Mouse (Mus musculus): ENCODE measurements around the gene Gm10447.

DNA sequence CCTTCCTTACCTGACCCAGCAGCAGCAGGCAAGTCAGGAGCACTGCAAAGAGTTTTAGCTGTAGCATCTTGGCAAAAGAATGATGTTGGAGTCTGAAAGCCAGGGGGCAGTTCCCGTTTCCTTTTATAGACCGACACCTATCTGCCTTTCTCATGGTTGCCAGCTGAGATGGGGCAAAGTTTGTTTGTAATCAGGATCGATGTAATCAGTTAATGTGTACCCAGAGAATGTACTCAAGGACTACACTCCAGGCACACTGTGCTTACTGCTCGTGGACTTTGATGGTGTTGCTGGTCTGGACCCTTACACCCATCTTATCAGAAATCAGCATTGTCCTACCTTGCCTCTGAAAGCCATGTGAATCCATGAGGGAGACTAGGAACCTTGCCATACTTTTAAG lies 33.9 kb downstream of the Gm10447 start, which contains the start of gene Leap2:
- TF ChIP-seq POLR2A (IDR thresholded peaks at IDR 0.05; ENCODE audit: insufficient read depth, low read depth, low read length) (no peak), CTCF (IDR thresholded peaks at IDR 0.05; ENCODE audit: insufficient read depth, low read depth, low read length) (no peak)

Measured in olfactory bulb, adult 2 months (tissue).